Mouse (Mus musculus): ENCODE data around the gene Gper1.

DNA sequence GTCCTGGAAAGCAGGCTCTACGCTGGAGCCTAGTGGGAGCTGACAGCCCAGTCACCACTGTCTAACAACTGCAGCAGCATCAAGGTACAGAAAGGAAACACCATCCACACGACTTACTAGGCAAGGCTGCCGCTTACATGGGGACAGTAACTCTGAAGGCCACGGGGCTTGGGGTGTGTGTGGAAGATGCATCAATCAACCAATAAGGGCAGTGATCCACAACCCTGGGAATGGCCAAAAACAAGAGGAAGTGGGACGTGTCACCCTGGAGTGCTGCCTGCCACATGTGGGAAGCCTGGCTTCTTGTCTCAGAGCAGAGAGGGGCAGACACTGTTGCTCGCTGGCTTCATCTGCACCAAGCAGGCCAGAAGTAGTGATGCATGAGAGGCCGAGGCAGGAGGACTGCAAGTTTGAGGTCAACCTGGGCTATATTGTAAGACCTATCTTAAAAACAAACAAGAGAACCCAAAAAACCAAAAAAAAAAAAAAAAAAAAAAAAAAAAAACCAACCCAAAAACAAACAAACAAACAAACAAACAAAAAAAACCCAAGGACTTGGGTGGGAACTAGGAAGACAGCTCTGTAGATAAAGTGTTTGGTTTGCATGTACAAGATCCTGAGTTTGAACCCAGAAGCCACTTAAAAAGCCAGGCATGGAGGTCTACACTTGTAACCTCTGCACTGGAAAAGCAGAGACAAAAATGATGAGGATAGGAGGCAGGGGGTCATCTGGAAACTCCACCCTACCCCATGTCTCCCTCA lies 10.0 kb downstream of the Gper1 start:
- TF ChIP-seq CTCF (IDR thresholded peaks at IDR 0.05), result no peak
- no peak for TF ChIP-seq EP300 (IDR thresholded peaks at IDR 0.05)
